Mouse (Mus musculus): ENCODE data around the gene Mr1. TPM values are rescaled to one million over a fixed set of nuclear protein-coding genes. Genes with fewer than 3 reads are reported as not detected.
A peak's percentile ranks its signal among the peaks of the same experiment; 100 is the strongest.
"Not testable (repeated sequence)": the region's sequence is repeated elsewhere in the genome, so short reads cannot be mapped to it uniquely, and the experiment has no call there.

Gene Mr1
- total RNA-seq (2021): 10 to 100 TPM; 27.8 to 33.1 TPM
- long read RNA-seq, experiment 1, transcript Mr1-201 (6 exons, 2,512 nt): major isoform, 6 of 9 reads
- long read RNA-seq, experiment 1, partial matches to known transcripts: 0 of 9 reads
- long read RNA-seq, experiment 1, other reads (novel, unspliced or antisense): 1 of 9 reads
- long read RNA-seq, experiment 2, transcript Mr1-204 (6 exons, 2,949 nt): minor isoform, 5 of 24 reads
- long read RNA-seq, experiment 2, transcript Mr1-201 (6 exons, 2,512 nt): major isoform, 16 of 24 reads
- long read RNA-seq, experiment 2, partial matches to known transcripts: 1 of 24 reads
- long read RNA-seq, experiment 2, other reads (novel, unspliced or antisense): 1 of 24 reads

DNA sequence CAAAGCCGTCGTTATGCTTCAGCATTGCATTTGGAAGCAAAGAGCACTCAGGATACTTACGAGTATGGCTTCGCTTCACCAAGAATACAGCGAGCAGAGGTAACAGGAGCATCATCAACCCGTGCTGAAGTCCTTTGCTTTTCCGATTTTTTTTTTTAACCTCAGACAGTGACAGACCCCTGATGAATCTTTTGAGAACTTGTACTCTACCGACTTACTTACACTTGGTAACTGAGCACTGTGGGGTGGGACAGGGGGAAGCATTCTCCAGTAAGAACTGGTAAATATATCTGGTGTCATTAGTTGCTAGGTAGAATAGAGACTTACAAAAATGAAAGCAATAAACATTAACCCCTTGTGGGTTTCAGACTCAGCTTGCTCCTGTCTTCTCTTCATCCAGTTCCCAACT is at the start of gene Mr1:
Gene Mr1, minus strand, starts transcription at position 243 of the 409 bp plus-strand sequence.
- DNase-seq (ENCODE audit: low spot score in 2 of 2): peak in 1 of 2 experiments; percentile 8

DNA sequence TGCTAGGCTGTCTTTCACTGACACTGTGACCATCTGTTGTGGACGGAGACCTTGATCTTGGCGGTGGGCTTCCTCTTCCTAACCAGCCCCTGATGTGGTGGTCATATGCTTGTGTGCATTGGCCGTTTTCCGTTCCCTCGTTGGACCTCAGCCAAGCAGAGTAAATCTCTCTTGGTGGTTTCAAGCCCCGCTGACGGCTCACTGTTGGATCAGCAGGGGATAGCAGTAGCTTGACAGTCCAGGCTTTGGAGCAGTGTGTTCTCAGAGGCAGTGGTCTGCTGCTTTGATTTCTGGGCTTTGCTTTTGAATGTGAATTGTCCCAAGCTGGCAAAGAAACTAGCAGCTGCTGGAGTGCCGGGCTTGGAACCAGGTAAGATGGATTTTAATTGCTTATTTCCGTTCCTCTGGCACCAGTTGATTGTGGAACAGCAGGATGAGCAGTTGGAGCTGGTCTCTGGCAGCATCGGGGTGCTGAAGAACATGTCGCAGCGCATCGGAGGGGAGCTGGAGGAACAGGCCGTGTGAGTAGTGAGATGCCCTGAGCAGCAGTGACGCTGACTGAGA is 46.3 kb upstream of the Mr1 start:
- no peak for DNase-seq (ENCODE audit: low spot score in 2 of 2)

DNA sequence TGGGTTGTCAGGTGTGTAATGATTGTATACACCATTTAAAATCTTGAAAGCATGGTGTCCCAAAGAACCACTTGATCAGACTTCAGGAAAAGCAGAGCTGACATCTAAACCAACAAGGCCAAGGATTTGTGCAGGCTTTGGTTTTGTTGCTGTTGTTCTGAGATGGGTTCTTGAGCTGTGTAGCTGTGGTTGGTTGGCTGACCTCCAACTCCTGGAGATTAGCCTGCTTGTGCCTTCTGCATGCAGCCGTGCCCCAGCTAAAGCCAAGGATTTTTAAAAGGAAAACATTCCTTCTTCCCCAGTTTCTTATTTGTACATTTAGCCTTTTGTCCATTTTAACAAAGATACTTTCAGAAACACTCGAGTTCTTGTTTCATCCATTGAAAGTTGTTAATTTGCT is 45.1 kb upstream of the Mr1 start:
- DNase-seq (ENCODE audit: low spot score in 2 of 2): no peak

DNA sequence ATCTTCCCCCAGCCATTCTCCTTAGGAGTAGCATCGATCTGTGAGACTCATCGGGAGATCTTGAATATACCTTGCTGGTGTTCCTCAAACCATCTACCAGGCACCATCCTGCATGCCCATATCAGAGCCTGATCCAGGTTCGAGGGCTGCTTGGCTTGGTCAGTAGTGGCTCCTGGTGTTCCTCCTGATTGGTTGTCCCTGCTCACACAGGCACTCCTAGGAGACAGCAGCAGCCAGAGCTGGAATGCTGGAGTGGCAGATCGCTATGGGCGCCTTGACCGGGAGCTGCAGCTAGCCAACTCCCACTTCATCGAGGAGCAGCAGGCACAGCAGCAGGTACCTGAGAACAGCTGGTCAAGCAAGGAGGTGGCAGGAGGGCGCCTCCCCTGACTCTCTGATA is 44.6 kb upstream of the Mr1 start:
- DNase-seq (ENCODE audit: low spot score in 2 of 2): no peak

DNA sequence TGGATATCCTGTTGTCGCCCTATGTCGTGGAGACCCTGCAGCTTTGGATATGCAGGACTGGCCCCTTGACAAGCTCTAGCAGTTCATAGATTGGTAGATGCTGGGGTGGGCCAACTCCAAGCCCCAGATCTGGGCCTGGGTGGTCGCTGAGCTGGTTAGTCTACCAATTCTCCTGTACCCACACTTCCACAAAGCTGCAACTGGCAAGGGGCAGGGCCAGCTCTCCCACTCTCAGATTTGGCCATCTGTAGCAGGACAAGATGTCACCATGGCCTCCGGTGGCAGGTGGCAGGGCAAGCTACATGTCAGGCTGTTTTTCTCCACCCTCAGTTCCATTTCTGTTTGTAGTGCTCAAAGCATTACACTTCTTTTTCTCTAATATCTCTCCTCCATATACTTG is 42.0 kb upstream of the Mr1 start:
- no peak for DNase-seq (ENCODE audit: low spot score in 2 of 2)

DNA sequence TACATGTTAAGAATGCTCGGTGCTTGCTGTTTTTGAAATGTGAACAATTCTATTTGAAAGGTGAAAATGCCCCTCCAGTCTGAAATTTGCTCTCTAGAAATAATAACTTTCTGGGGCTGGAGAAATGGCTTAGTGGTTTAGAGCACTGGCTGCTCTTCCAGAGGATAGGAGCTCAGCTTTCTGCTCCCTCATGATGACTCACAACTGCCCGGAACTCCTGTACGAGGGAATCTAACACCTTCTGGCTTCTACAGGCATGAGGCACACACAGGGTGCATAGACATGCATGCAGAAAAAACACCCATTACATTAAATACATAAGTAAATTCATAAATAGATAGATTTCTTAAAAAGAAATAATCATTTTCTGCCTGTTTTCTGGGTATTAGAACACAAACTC is 37.6 kb upstream of the Mr1 start:
- no peak for DNase-seq (ENCODE audit: low spot score in 2 of 2)

DNA sequence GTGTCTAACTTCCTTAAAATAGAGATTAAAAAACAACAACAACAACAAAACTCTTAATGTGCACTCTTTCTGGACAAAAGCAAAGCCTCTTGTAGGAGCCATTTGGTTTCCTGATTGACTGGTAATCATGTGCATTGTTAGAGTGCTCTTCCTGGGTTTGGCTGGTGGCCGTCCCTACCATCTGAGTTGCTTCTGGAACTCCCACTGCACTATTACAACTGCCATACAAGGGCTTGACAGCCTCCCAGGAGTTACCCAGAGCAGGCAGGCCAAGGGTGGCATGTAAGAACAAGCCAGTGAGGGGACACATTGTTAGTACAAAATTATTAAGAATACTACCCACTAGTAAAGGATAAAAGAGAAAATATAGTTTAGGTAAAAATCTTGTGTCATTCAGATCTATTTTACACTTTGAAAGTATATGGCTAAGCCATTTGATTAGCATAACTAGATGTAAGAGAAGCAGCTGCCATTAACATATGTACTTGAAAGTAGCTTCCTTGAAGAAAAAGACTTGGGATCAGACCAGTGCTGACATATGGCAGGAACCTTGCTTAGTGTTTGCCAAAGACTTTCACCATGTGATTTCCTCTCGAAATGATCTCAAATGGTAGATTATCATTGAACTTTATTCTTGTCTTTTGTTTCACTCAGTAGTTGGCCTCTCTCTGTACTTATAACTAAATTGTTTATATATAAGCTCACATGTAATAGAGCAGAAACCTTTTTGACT is 31.7 kb upstream of the Mr1 start:
- DNase-seq (ENCODE audit: low spot score in 2 of 2): no peak

DNA sequence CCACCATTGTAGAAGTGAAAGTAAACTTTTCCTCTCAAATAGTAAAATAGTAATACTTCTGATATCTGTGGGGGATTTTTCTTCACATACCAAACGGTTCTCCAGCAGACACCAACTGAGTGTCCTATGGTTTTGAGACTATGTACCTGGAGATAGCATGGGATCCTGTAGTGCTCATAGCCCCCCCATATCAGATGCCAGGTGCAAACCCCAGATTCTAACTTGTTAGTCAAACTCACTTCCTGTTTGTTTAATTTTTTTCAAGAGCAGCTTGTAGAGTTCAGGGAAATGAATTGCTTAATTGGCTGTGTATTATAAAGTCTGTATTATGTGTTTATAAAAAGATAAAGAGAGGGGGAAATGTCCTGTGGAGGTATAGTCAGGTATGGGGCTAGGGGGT is 27.8 kb upstream of the Mr1 start:
- DNase-seq (ENCODE audit: low spot score in 2 of 2): no peak

DNA sequence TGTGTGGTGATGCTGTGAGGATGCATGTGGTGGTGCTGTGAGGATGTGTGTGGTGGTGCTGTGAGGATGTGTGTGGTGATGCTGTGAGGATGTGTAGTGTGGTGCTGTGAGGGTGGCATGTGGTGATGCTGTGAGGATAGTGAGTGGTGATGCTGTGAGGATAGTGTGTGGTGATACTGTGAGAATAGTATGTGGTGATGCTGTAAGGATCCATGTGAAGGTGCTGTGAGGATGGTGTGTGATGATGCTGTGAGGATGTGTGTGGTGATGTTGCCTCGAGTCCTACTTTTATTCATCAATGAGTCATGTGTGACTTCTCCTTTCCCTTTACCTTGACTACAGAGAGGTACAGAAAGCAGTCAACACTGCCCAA is 27.0 kb upstream of the Mr1 start:
- not testable (repeated sequence) for DNase-seq (ENCODE audit: low spot score in 2 of 2)

DNA sequence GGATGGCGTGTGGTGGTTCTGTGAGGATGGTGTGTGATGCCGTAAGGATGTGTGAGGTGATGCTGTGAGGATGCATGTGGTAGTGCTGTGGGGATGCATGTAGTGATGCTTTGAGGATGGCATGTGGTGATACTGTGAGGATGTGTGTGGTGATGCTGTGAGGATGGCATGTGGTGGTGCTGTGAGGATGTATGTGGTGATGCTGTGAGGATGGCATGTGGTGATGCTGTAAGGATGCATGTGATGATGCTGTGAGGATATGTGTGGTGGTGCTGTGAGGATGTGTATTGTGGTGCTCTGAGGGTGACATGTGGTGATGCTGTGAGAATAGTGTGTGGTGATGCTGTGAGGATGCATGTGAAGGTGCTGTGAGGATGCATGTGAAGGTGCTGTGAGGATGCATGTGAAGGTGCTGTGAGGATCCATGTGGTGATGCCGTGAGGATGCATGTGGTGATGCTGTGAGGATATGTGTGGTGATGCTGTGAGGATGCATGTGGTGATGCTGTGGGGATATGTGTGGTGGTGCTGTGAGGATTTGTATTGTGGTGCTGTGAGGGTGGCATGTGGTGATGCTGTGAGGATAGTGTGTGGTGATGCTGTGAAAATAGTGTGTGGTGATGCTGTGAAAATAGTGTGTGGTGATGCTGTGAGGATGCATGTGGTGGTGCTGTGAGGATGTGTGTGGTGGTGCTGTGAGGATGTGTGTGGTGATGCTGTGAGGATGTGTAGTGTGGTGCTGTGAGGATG is 26.5 kb upstream of the Mr1 start:
- no peak for DNase-seq (ENCODE audit: low spot score in 2 of 2)

DNA sequence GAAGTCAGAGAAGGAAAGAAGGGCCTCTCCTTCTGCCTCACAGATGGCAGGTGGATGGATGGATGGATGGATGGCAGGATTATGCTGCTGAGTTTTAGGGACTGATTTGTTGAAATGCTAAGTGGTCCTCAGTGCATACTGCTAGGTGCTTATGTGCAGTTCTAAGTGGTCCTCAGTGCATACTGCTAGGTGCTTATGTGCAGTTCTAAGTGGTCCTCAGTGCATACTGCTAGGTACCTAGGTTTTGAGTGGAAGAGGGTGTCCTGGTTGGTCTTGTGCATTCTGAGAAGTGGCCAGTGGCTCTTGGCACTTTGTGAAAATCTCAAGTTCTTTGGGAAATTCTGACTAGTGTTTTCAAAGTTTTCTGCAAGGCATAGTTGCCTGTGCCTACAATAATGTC is 23.3 kb upstream of the Mr1 start:
- DNase-seq (ENCODE audit: low spot score in 2 of 2): no peak

DNA sequence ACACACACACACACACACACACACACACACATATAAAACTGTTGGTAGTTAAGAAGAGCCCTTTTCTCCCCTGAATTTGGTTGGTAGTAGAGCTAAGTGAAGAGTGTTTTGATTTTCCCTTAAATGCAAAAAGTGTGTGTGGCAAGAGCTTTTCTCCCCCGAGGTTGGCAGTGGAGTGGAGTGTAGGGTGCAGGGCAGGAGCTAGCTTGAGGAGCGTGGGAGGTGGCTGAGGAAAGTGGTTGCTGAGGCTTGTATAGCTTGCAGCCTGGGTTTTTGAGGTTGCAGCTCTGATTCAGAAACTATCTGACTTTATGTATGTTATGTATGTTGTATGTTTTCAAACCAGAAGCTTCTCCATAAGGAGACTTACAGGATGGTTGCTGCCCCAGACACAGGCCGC is 20.8 kb upstream of the Mr1 start:
- no peak for DNase-seq (ENCODE audit: low spot score in 2 of 2)

DNA sequence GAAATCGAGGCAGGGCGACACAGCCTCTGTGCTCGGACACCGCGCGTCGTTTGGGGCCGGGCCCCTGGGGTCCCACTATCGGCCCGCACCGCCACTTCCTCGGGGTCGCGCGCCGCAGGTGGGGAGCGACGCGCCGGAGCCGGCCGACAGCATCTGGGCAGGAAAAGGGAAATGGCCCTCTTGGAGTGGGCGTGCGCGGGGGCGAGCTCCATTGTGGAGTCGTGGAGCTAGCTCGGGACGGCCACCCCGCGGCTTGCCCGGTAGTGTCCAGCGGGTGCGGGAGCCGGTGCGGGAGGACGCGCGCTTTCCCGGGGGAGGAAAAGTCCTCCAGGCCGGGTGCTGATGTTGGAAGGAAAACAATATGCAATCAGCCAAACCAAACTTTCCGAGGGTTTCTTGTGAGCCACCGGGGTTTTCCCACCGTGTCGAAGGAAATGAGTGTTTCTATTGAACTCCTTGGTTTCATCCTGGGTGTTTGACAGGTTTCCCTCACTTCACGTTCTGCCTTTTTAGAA is 12.4 kb upstream of the Mr1 start:
- peak; percentile 27 to 33 for DNase-seq (ENCODE audit: low spot score in 2 of 2)

DNA sequence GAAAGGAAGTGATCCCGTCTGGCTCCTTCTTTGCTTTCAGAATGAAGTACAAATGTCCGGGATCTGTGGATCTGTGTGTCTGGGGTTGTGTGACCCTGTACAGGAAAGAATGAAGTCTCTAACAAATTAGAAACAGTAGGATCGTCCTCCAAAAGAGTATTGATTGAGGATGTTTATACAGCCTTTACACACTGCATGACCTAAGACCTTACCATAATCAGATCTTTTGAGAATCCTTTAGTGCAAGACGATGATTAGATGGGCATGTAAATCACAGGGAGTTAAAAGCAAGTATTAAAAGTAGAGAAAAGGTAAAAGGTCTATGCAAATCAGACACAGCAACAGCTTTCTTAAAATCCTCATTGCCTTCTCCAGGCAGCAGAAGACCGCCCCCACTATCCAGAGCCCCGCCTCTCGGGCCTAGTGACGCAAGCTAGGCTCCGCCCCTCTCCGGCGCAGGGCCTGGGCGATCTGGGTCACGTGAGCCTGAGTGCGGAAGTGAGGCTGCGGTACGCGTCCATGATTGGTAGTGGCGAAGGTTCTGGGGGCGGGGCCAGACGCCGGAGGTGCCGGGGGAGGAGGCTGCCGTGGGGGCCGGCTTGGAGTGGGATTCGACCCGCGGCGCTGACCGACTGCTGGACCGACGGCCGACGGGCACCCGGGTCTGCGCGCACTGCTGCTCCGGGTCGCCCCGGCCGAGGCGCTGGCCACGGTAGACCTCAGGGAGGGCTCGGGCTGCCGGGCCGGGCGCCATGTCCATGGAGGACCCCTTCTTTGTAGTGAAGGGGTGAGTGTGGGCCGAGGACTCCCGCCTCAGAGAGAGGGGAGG is 11.7 kb upstream of the Mr1 start, which contains the start of gene Stx6:
Gene Stx6, plus strand, starts transcription at position 575 of the 829 bp plus-strand sequence.
- peak; percentile 91 to 97 for DNase-seq (ENCODE audit: low spot score in 2 of 2)

DNA sequence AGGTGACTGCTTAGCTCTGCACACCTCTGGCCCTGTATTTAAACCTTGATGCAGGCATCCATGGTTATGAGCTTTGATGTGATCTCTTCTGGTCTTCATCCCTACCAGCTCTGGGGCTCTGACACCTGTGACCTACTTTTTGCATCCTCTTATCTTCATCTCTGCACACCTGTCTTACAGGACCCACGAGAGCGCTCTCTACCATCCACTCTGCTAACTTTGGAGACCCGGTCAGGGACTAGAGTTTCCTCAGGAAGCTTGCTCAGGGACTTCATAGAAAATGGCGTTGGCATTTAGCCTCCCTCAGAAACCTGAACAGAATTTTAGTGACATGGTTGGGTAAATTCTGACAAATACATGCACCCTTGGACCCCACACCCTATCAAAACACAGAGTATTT is 7.3 kb upstream of the Mr1 start:
- DNase-seq (ENCODE audit: low spot score in 2 of 2): no peak

DNA sequence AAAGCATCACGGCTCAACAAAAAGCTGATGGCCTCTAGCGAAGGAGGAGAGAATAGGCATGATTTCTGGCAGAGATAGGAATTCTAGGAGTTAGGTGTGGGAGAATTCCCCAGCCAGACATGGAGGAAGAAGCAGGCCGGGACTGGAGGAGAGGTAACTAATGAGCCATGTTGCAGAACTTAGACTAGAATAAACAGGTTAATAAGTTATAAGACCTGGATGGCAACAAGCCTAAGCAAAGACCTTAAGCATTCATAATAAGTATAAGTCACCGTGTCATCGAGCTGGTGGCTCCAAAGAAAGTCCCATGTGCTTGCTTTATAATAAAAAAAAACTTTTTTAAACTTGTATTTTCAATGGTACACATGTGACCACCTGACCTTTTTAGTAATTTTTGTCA is 4.2 kb upstream of the Mr1 start:
- no peak for DNase-seq (ENCODE audit: low spot score in 2 of 2)

DNA sequence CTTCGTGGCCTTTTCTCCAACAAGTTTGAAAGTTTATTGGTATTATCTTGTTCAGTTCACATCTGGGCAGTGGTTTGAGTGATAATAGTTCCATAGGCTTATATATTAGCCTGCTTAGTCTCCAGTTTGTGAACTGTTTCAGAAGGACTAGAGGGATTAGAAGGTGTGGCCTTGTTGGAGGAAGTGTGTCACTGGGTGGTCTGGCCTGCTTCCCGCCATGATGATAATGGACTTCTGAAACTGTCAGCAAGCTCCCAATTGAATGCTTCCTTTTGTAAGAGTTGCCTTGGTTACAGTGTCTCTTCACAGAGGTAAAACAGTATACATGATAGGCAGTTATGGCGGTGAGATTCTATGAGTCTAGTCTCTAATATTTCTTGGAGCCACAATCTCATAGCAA is 2.8 kb upstream of the Mr1 start:
- no peak for DNase-seq (ENCODE audit: low spot score in 2 of 2)

DNA sequence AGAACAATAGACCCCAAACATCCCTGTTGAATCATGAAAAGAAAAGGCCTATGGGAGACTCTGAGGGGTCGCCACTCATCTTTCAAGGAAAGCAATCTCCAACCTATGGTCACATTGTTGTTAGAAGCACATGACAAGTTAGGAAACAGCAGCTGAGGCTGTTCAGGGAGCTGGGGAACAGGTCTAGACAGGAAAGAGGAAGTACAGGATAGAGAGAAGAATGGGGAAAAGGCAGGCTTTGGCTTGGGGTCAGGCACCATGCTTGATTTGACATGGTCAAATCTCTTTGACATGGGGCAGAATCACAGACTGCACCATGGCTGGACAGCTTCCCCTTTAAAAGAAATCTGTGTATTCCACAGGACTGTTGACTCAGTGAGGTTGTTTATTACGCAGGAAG is 614 bp upstream of the Mr1 start:
- DNase-seq (ENCODE audit: low spot score in 2 of 2): no peak

DNA sequence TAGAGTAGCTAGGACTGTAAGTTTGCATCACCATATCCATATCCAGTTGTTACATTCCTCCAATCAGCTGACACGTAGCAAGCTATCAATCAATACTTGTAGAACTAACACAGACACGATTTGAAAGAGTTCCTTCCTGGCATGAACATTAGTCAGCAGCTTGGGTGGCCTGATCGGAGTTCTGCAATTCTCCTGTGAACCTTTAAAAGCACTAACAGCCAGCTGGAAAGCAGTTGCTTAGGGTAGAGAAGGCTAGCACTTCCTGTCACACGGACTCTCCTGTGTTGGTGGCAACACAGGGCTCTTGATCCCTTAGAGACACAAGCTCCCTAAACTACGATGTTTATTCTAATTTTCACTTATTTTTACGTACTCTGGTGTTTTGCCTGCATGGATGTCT is 994 bp downstream of the Mr1 start:
- DNase-seq (ENCODE audit: low spot score in 2 of 2): no peak

DNA sequence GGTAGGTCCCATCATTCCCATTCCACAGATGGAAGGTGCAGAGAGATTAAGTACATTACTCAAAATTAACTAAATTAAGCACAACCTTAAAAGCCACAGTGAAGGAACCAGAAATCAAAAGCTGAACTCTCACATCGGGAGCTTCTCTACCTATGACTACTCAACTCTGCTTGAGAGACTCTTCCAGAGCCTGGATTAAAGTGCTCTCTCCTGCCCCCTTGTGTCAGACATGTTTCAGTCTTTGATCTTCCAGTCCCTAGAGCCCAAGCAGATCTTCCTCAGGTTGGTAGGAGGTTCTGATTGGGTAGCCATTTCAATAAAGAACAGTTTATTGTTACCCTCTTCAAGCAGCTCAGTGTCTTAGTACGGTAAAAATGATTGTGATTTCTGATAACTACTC is 6.5 kb downstream of the Mr1 start:
- no peak for DNase-seq (ENCODE audit: low spot score in 2 of 2)

DNA sequence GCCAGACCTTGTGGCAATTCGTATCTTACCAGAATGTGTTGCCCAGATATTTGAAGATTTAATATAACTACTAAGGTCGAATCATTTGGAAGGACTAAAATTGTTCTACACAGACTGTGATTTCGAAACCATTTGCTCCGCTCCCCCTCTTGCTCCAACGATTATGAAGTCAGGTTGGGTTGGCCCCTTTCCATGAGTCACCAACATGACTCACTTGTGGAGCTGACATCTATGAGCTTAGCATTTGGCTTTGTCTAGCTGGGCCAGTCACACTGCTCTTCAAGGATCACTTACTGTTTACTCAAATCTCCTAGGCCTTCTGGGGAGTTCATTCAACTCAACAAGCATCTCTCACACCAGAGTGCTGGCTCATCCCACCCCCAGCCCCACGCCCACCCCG is 7.8 kb downstream of the Mr1 start:
- DNase-seq (ENCODE audit: low spot score in 2 of 2): peak in 1 of 2 experiments; percentile 33
